Mouse (Mus musculus) small intestine, adult 2 months (tissue): ENCODE results near the gene Fam167b. TPM values are rescaled to one million over a fixed set of nuclear protein-coding genes. Genes with fewer than 3 reads are reported as not detected.
A peak's percentile ranks its signal among the peaks of the same experiment; 100 is the strongest.

Experiments
- H3K27ac ChIP-seq: fragments of 200-500 bp; 2 replicates; pipeline ENCODE4 v1.5.1; 2012; ENCODE audit warnings: low read depth, low read length, control low read depth, inconsistent platforms; ENCODE audit not compliant: insufficient read depth
- H3K27me3 ChIP-seq: fragments of 200-500 bp; 2 replicates; pipeline ENCODE4 v1.6.1; 2012; ENCODE audit warnings: mild to moderate bottlenecking, moderate library complexity, low read length, inconsistent platforms; ENCODE audit not compliant: control insufficient read depth, insufficient read depth
- H3K36me3 ChIP-seq: fragments of 200-500 bp; 2 replicates; pipeline ENCODE4 v1.6.1; 2012; ENCODE audit warnings: mild to moderate bottlenecking, low read length, control low read depth, inconsistent platforms; ENCODE audit not compliant: control insufficient read depth, insufficient read depth
- H3K4me1 ChIP-seq: fragments of 200-500 bp; 2 replicates; pipeline ENCODE4 v1.6.1; 2012; ENCODE audit warnings: low read length, inconsistent platforms, mixed read lengths; ENCODE audit not compliant: control insufficient read depth, insufficient read depth, insufficient read length
- H3K4me3 ChIP-seq: fragments of 200-500 bp; 2 replicates; pipeline ENCODE4 v1.5.1; 2012; ENCODE audit warnings: low read depth, mild to moderate bottlenecking, control low read depth, inconsistent platforms, low read length, moderate library complexity
- CTCF ChIP-seq: fragments of 200-500 bp; IDR thresholded peaks from 2 replicates; pipeline ENCODE4 v1.5.1; 2012; ENCODE audit warnings: low read depth, mild to moderate bottlenecking, control low read depth, inconsistent platforms, low read length, moderate library complexity, mixed read lengths; ENCODE audit not compliant: insufficient replicate concordance, insufficient read length; ENCODE audit errors: extremely low read depth
- POLR2A ChIP-seq: fragments of 200-500 bp; IDR thresholded peaks from 2 replicates; pipeline ENCODE4 v1.6.1; 2012; ENCODE audit warnings: low read depth, mild to moderate bottlenecking, control low read depth, inconsistent platforms, low read length, moderate library complexity
- WGBS: fragments of 180-500 bp; shearing (Covaris S2); methylation state at CpG from one replicate; pipeline ENCODE4 v1.1.7; 2018; 5-methylcytosine and 5-hydroxymethylcytosine counted together
- polyA plus RNA-seq: library from polyadenylated mRNA; depleted of rRNA; stranded (reverse); fragments of >200 nt; gene quantifications from 2 replicates; pipeline ENCODE4 v1.2.3, GENCODE M21; 2012

The Fam167b gene
- polyA plus RNA-seq, 1 experiment = 1.3 TPM

DNA sequence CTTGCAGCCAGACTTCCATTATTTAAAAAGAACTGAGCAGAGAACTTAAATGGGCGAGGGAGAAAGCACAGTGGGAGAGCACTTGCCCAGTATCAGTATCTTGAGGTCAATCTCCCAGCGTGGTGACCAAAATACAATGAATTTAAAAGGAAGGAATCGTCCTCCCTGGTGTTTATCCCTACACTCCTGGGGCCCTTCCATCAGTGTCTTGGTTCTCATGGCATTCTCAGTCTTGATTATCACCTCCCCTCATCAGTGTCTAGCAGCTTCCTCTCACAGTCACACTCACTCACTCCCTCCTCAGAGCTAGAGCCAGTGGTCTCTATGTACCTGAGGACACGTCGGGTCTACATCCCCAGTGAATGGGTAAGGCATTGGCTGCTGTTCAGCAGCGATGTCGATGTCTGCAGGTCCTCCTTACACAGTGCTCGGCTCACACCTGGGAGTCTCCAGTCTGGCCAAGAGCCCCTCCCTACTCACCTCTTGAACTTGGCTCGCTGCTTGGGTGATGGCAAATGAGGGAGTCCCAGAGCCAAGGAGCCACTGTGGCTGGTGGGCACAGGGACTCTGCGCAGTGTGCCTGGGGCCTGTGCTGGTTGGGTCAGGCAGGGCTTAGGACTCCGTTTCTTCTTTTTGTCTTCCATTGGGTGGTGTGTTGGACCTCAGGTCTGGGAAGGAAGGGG lies 43.9 kb upstream of the Fam167b start:
- H3K36me3 ChIP-seq = no peaks in the 10 kb centered on the region
- H3K4me3 ChIP-seq = no peak overlapping the region; the same call in 1 of the 2 replicates
- 84% methylated on average over 11 of the region's 11 CpGs for WGBS
- no peak overlapping the region for H3K27ac ChIP-seq
- TF ChIP-seq CTCF (no peak), POLR2A (no peak)
- no peaks in the 10 kb centered on the region for H3K27me3 ChIP-seq
- peaks cover 14% of the 10 kb centered on the region for H3K4me1 ChIP-seq

DNA sequence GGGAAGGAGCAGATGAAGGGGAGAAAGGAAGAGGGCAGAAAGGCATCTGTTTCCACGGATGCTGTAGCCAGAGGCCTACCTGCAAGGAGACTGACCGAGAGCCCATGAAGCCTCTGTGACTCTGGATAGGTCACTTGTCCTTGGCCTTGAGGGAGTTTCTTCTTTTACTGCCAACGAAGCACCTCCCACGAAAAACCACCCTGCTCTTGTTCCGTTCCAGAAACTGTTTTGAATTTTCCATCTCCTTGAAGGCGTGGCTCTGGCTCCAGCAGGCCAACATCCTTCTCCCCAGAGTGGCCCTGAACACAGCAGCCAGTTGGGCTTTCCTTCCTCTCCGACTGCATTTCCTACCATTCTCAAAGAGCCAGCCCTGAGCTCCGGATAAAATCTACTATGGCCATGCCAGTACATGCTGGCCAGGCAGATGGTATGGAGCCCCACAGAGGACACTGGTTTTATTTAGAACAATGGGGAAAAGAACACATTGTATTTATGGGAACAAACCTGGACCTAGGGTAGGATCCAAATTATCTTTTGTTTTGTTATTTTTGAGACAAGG lies 43.0 kb upstream of the Fam167b start:
- H3K36me3 ChIP-seq = no peaks in the 10 kb centered on the region
- peak overlapping the region; percentile 25 for H3K4me3 ChIP-seq
- peak overlapping the region; percentile 19; the same call in 1 of the 2 replicates for H3K27ac ChIP-seq
- H3K4me1 ChIP-seq = peaks cover 14% of the 10 kb centered on the region
- H3K27me3 ChIP-seq = no peaks in the 10 kb centered on the region
- no peak for TF ChIP-seq CTCF
- no peak for TF ChIP-seq POLR2A
- WGBS = 69% methylated on average over 8 of the region's 8 CpGs

DNA sequence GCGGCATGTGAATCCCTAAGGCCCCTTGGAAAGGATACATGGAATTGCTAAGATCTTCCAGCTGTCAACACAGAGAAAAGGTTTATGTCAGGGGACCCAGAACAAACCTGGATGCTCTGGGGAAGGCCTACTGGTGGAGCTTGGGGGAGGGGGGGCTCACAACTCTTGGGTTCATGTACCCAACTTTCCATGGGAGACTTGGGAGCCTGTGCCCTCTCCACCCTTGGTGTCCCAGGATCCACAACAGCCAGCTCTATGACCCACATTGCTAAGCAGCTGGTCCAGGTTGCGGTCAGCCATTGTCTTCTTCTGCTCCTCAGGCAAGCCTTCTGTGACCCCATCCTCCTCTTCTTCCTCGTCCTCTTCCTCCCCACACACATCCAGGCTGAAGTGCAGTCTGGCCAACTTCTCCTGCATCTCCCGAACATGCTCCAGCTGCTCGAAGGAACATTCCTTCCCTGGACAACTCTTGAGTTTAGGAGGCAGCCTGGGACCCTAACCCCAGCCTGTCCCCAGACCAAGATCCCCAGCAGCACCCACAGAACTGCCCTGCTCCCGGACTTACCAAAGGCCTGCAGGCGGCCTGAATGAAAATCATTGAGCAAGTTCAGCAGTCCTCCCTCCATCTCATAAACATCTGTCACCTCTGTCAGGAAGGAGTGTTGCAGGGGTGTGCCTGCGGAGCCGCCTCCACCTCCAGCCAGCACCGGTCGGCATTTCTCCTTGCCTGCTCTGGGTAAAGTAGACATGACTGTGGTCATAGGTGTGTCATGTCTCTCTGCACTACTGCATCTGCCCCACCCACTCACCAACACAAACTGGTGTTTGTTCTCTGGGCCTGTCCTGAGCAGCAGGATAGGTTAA lies 42.3 kb upstream of the Fam167b start:
- Histone ChIP-seq H3K4me3 (peak overlapping the region; percentile 25), H3K4me1 (peaks cover 14% of the 10 kb centered on the region), H3K36me3 (no peaks in the 10 kb centered on the region), H3K27ac (peak overlapping the region; percentile 19), H3K27me3 (no peaks in the 10 kb centered on the region)
- no peak for TF ChIP-seq POLR2A
- TF ChIP-seq CTCF = no peak
- 90% methylated on average over 11 of the region's 11 CpGs for WGBS

DNA sequence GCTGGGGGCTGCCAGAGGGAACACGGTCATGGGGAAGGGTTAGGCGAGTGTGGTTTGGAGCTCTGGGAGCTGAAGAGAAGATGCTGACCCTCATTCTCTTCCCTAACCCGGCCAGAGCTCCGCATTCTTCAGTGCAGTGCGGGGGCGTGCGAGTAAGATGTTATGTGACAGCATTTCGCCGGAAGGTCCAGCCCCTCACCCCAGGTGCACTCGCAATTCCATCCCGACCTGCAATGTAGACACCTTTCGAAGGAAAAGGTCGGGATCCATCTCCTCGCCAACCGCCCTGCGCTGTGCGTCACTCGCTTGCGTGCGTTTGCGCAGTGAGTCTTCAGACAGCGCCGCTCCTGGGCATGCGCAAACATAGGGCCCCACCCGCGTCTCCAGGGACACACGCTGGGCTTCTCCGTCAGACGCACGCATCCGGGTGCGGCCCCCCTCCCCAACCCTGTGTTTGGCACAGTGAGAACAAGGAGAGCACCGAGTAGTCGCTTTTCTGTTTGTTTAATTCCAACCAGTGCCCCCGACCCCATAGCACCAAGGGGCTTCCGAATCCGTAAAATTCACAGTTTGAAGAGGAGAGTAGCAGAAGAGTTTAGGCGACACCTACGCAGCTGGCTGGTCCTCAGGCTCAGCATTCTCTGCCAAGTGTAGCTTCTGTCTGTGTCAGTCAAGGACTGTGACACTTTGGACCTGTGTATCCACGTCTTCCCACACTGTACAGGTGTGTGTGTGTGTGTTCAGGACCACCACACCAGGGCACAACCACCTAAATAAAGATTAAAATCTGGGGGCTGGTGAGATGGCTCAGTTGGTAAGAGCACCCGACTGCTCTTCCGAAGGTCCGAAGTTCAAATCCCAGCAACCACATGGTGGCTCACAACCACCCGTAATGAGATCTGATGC lies 40.7 kb upstream of the Fam167b start, which contains the start of gene Iqcc:
Gene Iqcc, minus strand, starts transcription at position 314 of the 906 bp plus-strand sequence.
- WGBS = 1% methylated on average over 44 of the region's 44 CpGs
- Histone ChIP-seq H3K27me3 (no peaks in the 10 kb centered on the region), H3K27ac (peak within 1 kb of the TSS; percentile 77), H3K4me1 (peaks cover 8% of the 10 kb centered on the region), H3K4me3 (peak within 1 kb of the TSS; percentile 67), H3K36me3 (no peaks in the 10 kb centered on the region)
- TF ChIP-seq POLR2A (peak; percentile 82), CTCF (no peak)

DNA sequence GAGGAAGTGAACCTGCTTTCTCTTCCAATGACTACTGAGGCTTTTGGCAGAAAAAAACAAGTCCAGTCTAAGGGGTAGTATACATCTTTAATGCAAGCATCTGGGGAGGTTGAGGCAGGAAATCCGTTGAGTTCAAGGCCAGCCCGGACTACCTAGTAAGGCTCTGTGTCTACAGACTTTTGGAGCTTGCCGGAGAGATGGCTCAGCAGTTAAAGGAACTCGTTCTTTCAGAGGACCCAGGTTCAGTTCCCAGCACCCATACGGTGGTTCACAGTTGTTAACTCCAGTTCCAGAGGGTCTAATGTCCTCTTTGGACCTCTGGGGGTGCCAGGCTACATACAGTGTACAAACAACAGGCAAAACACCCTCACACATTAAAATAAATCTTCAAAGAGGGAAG lies 39.7 kb upstream of the Fam167b start:
- H3K4me1 ChIP-seq = peaks cover 8% of the 10 kb centered on the region
- peak overlapping the region; percentile 67 for H3K4me3 ChIP-seq
- H3K36me3 ChIP-seq = no peaks in the 10 kb centered on the region
- H3K27me3 ChIP-seq = no peaks in the 10 kb centered on the region
- TF ChIP-seq CTCF = no peak
- TF ChIP-seq POLR2A = no peak
- no peak overlapping the region for H3K27ac ChIP-seq
- WGBS = 96% methylated on average over 5 of the region's 5 CpGs

DNA sequence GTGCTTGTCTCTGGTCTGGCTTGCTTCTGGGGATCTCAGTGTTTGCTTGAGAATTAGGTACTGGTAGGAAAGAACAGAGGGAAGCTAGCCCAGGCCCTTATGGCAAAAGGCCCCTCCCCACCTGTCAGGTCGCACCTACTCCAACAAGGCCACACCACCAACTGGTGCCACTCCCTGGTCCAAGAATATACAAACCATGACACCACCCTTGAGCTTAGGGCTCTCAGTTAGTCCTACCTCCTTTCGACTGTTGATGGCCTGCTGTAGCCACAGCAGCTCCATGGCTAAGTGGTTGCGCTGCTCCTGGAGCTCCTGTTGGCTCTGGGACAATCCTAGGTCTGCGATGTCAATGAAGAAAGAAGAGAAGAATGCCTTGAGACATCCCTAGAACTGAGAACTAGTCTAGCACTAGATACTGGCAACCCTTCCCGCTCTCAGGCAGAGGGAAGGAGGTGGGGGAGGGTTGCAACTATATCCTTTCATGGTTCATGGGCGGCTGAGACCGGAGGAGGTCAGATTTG lies 38.8 kb upstream of the Fam167b start:
- TF ChIP-seq CTCF (no peak), POLR2A (no peak)
- Histone ChIP-seq H3K4me1 (peaks cover 5% of the 10 kb centered on the region; the same call in 1 of the 2 replicates), H3K36me3 (no peaks in the 10 kb centered on the region), H3K4me3 (no peak overlapping the region), H3K27me3 (no peaks in the 10 kb centered on the region), H3K27ac (no peak overlapping the region)
- 95% methylated on average over 7 of the region's 7 CpGs for WGBS

DNA sequence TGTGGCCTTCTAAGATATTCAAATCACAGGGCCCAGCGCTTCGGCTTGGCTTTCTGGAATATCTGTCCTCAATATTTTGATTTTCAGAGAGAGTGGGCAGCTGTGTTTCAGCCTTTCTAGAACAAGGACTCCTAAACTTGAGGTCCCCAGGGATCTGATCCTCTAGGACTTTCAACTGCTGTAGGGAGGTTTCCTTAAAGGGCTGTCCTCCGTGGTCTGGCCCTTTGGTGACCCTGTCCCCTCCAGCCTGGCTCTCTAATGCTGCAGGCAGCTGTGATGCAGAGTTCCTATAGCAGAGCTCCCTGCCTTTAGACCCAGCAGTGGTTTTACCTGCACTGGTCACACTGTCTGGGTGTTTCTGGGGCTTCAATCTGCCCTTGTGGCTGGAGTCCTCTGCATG lies 38.3 kb upstream of the Fam167b start:
- no peaks in the 10 kb centered on the region for H3K27me3 ChIP-seq
- H3K27ac ChIP-seq = no peak overlapping the region
- H3K4me3 ChIP-seq = no peak overlapping the region
- peaks cover 5% of the 10 kb centered on the region; the same call in 1 of the 2 replicates for H3K4me1 ChIP-seq
- TF ChIP-seq CTCF = no peak
- H3K36me3 ChIP-seq = no peaks in the 10 kb centered on the region
- WGBS = 85% methylated on average over 3 of the region's 3 CpGs
